12 mouse cellular contexts compared by ENCODE assay signal in genomic region chr2:146575610-146576297, GRCm38 (mm10).
DNase-seq lines count a peak whose midpoint lies in the region; ATAC-seq and TF ChIP-seq lines count a peak whose summit lies in the region.
"Had no signal": no experiment of that assay in that cellular context is flagged by ENCODE, and none has a peak within 500 bp of the region (broad histone marks: within the 10 kb centered on the region; RNA-seq: fewer than 3 reads in every experiment).

No protein-coding gene starts in this region.

- H3K4me3 ChIP-seq in kidney, embryonic 15.5 days (replicated peaks): no peak overlapping the region
- no peak overlapping the region for H3K4me3 ChIP-seq in kidney, embryonic 14.5 days (ENCODE audit: low read length)
- H3K4me3 ChIP-seq in brown adipose tissue, adult 24 weeks (ENCODE audit: insufficient read depth, low read depth, low read length): no peak overlapping the region
- no peak overlapping the region for H3K4me3 ChIP-seq in heart, embryonic 16.5 days (ENCODE audit: low read length)
- no peak overlapping the region for H3K4me3 ChIP-seq in liver, postnatal 0 days (ENCODE audit: low read depth, low read length)
- no peak overlapping the region for H3K4me3 ChIP-seq in hindbrain, embryonic 14.5 days (replicated peaks; ENCODE audit: low read length)
- H3K4me3 ChIP-seq: neural tube, embryonic 12.5 days had no signal

- WGBS in kidney, embryonic 15.5 days: 54% methylated on average over 3 of the region's 3 CpGs
- 53% methylated on average over 3 of the region's 3 CpGs for WGBS in kidney, embryonic 14.5 days
- 37% methylated on average over 3 of the region's 3 CpGs for WGBS in heart, embryonic 16.5 days
- WGBS in liver, postnatal 0 days (ENCODE audit: insufficient replicate concordance): 48% methylated on average over 3 of the region's 3 CpGs
- 68% methylated on average over 3 of the region's 3 CpGs for WGBS in hindbrain, embryonic 14.5 days

- no peaks in the 10 kb centered on the region for H3K27me3 ChIP-seq in kidney, embryonic 15.5 days
- H3K27me3 ChIP-seq in kidney, embryonic 14.5 days (ENCODE audit: control insufficient read depth, insufficient read depth, low read length): no peaks in the 10 kb centered on the region
- no peaks in the 10 kb centered on the region for H3K27me3 ChIP-seq in heart, embryonic 16.5 days (ENCODE audit: control insufficient read depth, insufficient read depth, low read length)
- H3K27me3 ChIP-seq in liver, postnatal 0 days (ENCODE audit: insufficient read depth, low read length): no peaks in the 10 kb centered on the region
- no peaks in the 10 kb centered on the region for H3K27me3 ChIP-seq in hindbrain, embryonic 14.5 days (ENCODE audit: control insufficient read depth, insufficient read depth, low read length)
- H3K27me3 ChIP-seq: neural tube, embryonic 12.5 days had no signal

- ATAC-seq in kidney, embryonic 15.5 days (replicated peaks; ENCODE audit: low FRiP score): no peak
- no peak for ATAC-seq in kidney, embryonic 14.5 days (ENCODE audit: low FRiP score, low TSS enrichment)
- peak; percentile 92 for ATAC-seq in heart, embryonic 16.5 days (replicated peaks; ENCODE audit: extremely low read depth, insufficient read depth, low FRiP score)
- ATAC-seq in liver, postnatal 0 days: 0 out of 2 replicates have a peak, but pooled peaks have one; percentile 31
- ATAC-seq in hindbrain, embryonic 14.5 days (ENCODE audit: low FRiP score): no peak

- no peaks in the 10 kb centered on the region for H3K36me3 ChIP-seq in kidney, embryonic 15.5 days
- H3K36me3 ChIP-seq in kidney, embryonic 14.5 days (ENCODE audit: control insufficient read depth, insufficient read depth, low read length): no peaks in the 10 kb centered on the region
- H3K36me3 ChIP-seq in heart, embryonic 16.5 days (ENCODE audit: control insufficient read depth, insufficient read depth): no peaks in the 10 kb centered on the region
- no peaks in the 10 kb centered on the region for H3K36me3 ChIP-seq in liver, postnatal 0 days (replicated peaks; ENCODE audit: insufficient read depth, low read length)
- no peaks in the 10 kb centered on the region for H3K36me3 ChIP-seq in hindbrain, embryonic 14.5 days (replicated peaks; ENCODE audit: control insufficient read depth, insufficient read depth)
- H3K36me3 ChIP-seq: neural tube, embryonic 12.5 days had no signal

- TF ChIP-seq EP300 in liver, postnatal 0 days (IDR thresholded peaks at IDR 0.05; ENCODE audit: low read depth): no peak

- no peak overlapping the region for H3K9ac ChIP-seq in kidney, embryonic 15.5 days
- no peak overlapping the region for H3K9ac ChIP-seq in kidney, embryonic 14.5 days (ENCODE audit: low read depth, low read length)
- no peak overlapping the region for H3K9ac ChIP-seq in heart, embryonic 16.5 days (ENCODE audit: low read length)
- no peak overlapping the region for H3K9ac ChIP-seq in liver, postnatal 0 days (replicated peaks)
- no peak overlapping the region for H3K9ac ChIP-seq in hindbrain, embryonic 14.5 days
- H3K9ac ChIP-seq: neural tube, embryonic 12.5 days had no signal

- no peaks in the 10 kb centered on the region for H3K9me3 ChIP-seq in kidney, embryonic 15.5 days (replicated peaks)
- H3K9me3 ChIP-seq in kidney, embryonic 14.5 days (ENCODE audit: control insufficient read depth, low read length): no peaks in the 10 kb centered on the region
- 0 out of 2 replicates have a peak, but pooled peaks cover 2% of the 10 kb centered on the region for H3K9me3 ChIP-seq in heart, embryonic 16.5 days (replicated peaks; ENCODE audit: control insufficient read depth, low read length)
- no peaks in the 10 kb centered on the region for H3K9me3 ChIP-seq in liver, postnatal 0 days (ENCODE audit: low read length)
- H3K9me3 ChIP-seq in hindbrain, embryonic 14.5 days (ENCODE audit: control insufficient read depth, low read length): no peaks in the 10 kb centered on the region
- H3K9me3 ChIP-seq: neural tube, embryonic 12.5 days had no signal

- H3K4me2 ChIP-seq in kidney, embryonic 15.5 days: no peak overlapping the region
- no peak overlapping the region for H3K4me2 ChIP-seq in kidney, embryonic 14.5 days (replicated peaks; ENCODE audit: low read depth, low read length)
- peak overlapping the region; percentile 2; the same call in 1 of the 2 replicates for H3K4me2 ChIP-seq in heart, embryonic 16.5 days (ENCODE audit: low read depth, low read length)
- H3K4me2 ChIP-seq in liver, postnatal 0 days (ENCODE audit: low read depth, low read length): no peak overlapping the region
- no peak overlapping the region for H3K4me2 ChIP-seq in hindbrain, embryonic 14.5 days (replicated peaks)
- H3K4me2 ChIP-seq: neural tube, embryonic 12.5 days had no signal

- H3K27ac ChIP-seq in kidney, embryonic 15.5 days: peak overlapping the region; percentile 51; the same call in 1 of the 2 replicates
- no peak overlapping the region for H3K27ac ChIP-seq in kidney, embryonic 14.5 days (ENCODE audit: low read depth, low read length)
- H3K27ac ChIP-seq in brown adipose tissue, adult 24 weeks (replicated peaks; ENCODE audit: low read depth, low read length): peak overlapping the region; percentile 99
- H3K27ac ChIP-seq in heart, embryonic 16.5 days (ENCODE audit: low read length): peak overlapping the region; percentile 83
- peak overlapping the region; percentile 80 for H3K27ac ChIP-seq in liver, postnatal 0 days (ENCODE audit: low read depth)
- no peak overlapping the region for H3K27ac ChIP-seq in hindbrain, embryonic 14.5 days
- H3K27ac ChIP-seq: neural tube, embryonic 12.5 days had no signal

- H3K4me1 ChIP-seq in kidney, embryonic 15.5 days: peaks cover 18% of the 10 kb centered on the region
- H3K4me1 ChIP-seq in kidney, embryonic 14.5 days (ENCODE audit: control insufficient read depth, insufficient read depth, low read length): peaks cover 15% of the 10 kb centered on the region; the same call in 1 of the 2 replicates
- peaks cover 10% of the 10 kb centered on the region for H3K4me1 ChIP-seq in brown adipose tissue, adult 24 weeks (ENCODE audit: control insufficient read depth, insufficient read depth, insufficient read length, low read length)
- peaks cover 16% of the 10 kb centered on the region for H3K4me1 ChIP-seq in heart, embryonic 16.5 days (ENCODE audit: control insufficient read depth, insufficient read depth, low read length)
- H3K4me1 ChIP-seq in liver, postnatal 0 days (ENCODE audit: insufficient read depth): peaks cover 10% of the 10 kb centered on the region
- H3K4me1 ChIP-seq in hindbrain, embryonic 14.5 days (replicated peaks; ENCODE audit: control insufficient read depth, insufficient read depth, low read length): no peaks in the 10 kb centered on the region
- H3K4me1 ChIP-seq: neural tube, embryonic 12.5 days had no signal

- DNase-seq in liver, postnatal 0 days: no peak
- DNase-seq in layer of hippocampus, postnatal 14 days (ENCODE audit: low spot score in 2 of 2): no peak
- DNase-seq in urinary bladder, postnatal 10 days (ENCODE audit: low spot score): no peak
- no peak for DNase-seq in hindbrain, embryonic 14.5 days (ENCODE audit: low spot score)
- DNase-seq: cerebellum, adult 2 months; gastrocnemius, postnatal 25 days; spleen, adult 18-20 months had no signal

- no peak for TF ChIP-seq CTCF in liver, postnatal 0 days (IDR thresholded peaks at IDR 0.05; ENCODE audit: low read depth)

Comparison
In these comparisons a context has a peak if more than half of its experiments do, and no peak if none do; other contexts are left out.
1. H3K27ac ChIP-seq: peak in kidney, embryonic 15.5 days (single experiment), brown adipose tissue, adult 24 weeks (single experiment), heart, embryonic 16.5 days (single experiment) and liver, postnatal 0 days (single experiment); none in kidney, embryonic 14.5 days (single experiment) and hindbrain, embryonic 14.5 days (single experiment).
2. ATAC-seq: peak in heart, embryonic 16.5 days (single experiment) and liver, postnatal 0 days (single experiment); none in kidney, embryonic 15.5 days (single experiment), kidney, embryonic 14.5 days (single experiment) and hindbrain, embryonic 14.5 days (single experiment).